Mouse (Mus musculus): ENCODE measurements around the gene Pram1. TPM values are rescaled to one million over a fixed set of nuclear protein-coding genes. Genes with fewer than 3 reads are reported as not detected.

Pram1 gene
- polyA plus RNA-seq (2015; fragmentation: Nextera tagmentation; extraction: Ambion mirVana), result 0.41 and 1.3 TPM in 2 replicates

GRCm38 (mm10) chr17:33637516-33638276 is at the start of gene Pram1:
Pram1 (plus strand) TSS chr17:33638056.

GRCm38 (mm10) chr17:33628621-33629486 is 9.0 kb upstream of the Pram1 start, which contains the start of gene Zfp414:
Zfp414 (plus strand) TSS chr17:33629090.

GRCm38 (mm10) chr17:33686760-33687159 is 48.9 kb downstream of the Pram1 start, which contains the start of gene Hnrnpm:
Hnrnpm (minus strand) TSS chr17:33686860.

Other genes starting within 250 kb of the Pram1 start
- gene Zfp101, start 243.4 kb upstream of the Pram1 start, polyA plus RNA-seq (2015; fragmentation: Nextera tagmentation; extraction: Ambion mirVana), result 3.4 and 3.7 TPM in 2 replicates
- gene Actl9, start 205.2 kb upstream of the Pram1 start, polyA plus RNA-seq (2015; fragmentation: Nextera tagmentation; extraction: Ambion mirVana), result 0.11 TPM in 1 of 2 replicates, not detected in the other
- 27.9 and 29.0 TPM in 2 replicates for gene Adamts10, start 113.9 kb upstream of the Pram1 start, polyA plus RNA-seq (2015; fragmentation: Nextera tagmentation; extraction: Ambion mirVana)
- gene Myo1f, start 82.3 kb upstream of the Pram1 start, polyA plus RNA-seq (2015; fragmentation: Nextera tagmentation; extraction: Ambion mirVana), result 3.3 and 6.8 TPM in 2 replicates
- gene Zfp414, start 9.0 kb upstream of the Pram1 start, polyA plus RNA-seq (2015; fragmentation: Nextera tagmentation; extraction: Ambion mirVana), result 31.3 and 32.4 TPM in 2 replicates
- 109 and 132 TPM in 2 replicates for gene Hnrnpm, start 48.8 kb downstream of the Pram1 start, polyA plus RNA-seq (2015; fragmentation: Nextera tagmentation; extraction: Ambion mirVana)
- gene March2, start 80.6 kb downstream of the Pram1 start, polyA plus RNA-seq (2015; fragmentation: Nextera tagmentation; extraction: Ambion mirVana), result 87.0 and 101 TPM in 2 replicates
- 246 and 249 TPM in 2 replicates for gene Rab11b, start 122.5 kb downstream of the Pram1 start, polyA plus RNA-seq (2015; fragmentation: Nextera tagmentation; extraction: Ambion mirVana)
- 32.3 and 36.8 TPM in 2 replicates for gene Angptl4, start 143.8 kb downstream of the Pram1 start, polyA plus RNA-seq (2015; fragmentation: Nextera tagmentation; extraction: Ambion mirVana)
- 21.2 and 23.5 TPM in 2 replicates for gene Kank3, start 172.5 kb downstream of the Pram1 start, polyA plus RNA-seq (2015; fragmentation: Nextera tagmentation; extraction: Ambion mirVana)
- gene Rps28, start 186.5 kb downstream of the Pram1 start, polyA plus RNA-seq (2015; fragmentation: Nextera tagmentation; extraction: Ambion mirVana), result 778 and 855 TPM in 2 replicates
- gene Ndufa7, start 186.5 kb downstream of the Pram1 start, polyA plus RNA-seq (2015; fragmentation: Nextera tagmentation; extraction: Ambion mirVana), result 513 and 574 TPM in 2 replicates
- gene Cd320, start 205.0 kb downstream of the Pram1 start, polyA plus RNA-seq (2015; fragmentation: Nextera tagmentation; extraction: Ambion mirVana), result 22.6 and 27.1 TPM in 2 replicates
- gene Gm7029, start 235.8 kb downstream of the Pram1 start, polyA plus RNA-seq (2015; fragmentation: Nextera tagmentation; extraction: Ambion mirVana), result not detected in 2 replicates

Data from urinary bladder, postnatal 0 days (tissue).